Mouse (Mus musculus): ENCODE data around the gene Vmn1r3. TPM values are rescaled to one million over a fixed set of nuclear protein-coding genes. Genes with fewer than 3 reads are reported as not detected.
"Not testable (repeated sequence)": the region's sequence is repeated elsewhere in the genome, so short reads cannot be mapped to it uniquely, and the experiment has no call there.

Vmn1r3 gene
- polyA plus RNA-seq, 1 experiment from 2014 or later: not detected

GRCm38 (mm10) chr4:3165046-3165445, 20.1 kb downstream of the Vmn1r3 start:
- Histone ChIP-seq H3K27me3 (replicated peaks; ENCODE audit: control insufficient read depth, insufficient read depth, low read length) (no peaks in the 10 kb centered on the region), H3K4me3 (ENCODE audit: low read depth, low read length) (no peak overlapping the region), H3K27ac (ENCODE audit: low read depth, low read length) (no peak overlapping the region), H3K4me2 (ENCODE audit: low read length) (no peak overlapping the region), H3K9me3 (replicated peaks; ENCODE audit: control insufficient read depth, low read length) (peaks cover 15% of the 10 kb centered on the region), H3K9ac (ENCODE audit: low read length) (no peak overlapping the region), H3K36me3 (ENCODE audit: control insufficient read depth, insufficient read depth, low read length) (no peaks in the 10 kb centered on the region), H3K4me1 (ENCODE audit: control insufficient read depth, insufficient read depth, low read length) (no peaks in the 10 kb centered on the region)
- WGBS: 93% methylated on average over 4 of the region's 4 CpGs
- ATAC-seq (no peak), DNase-seq (ENCODE audit: low spot score) (peak; percentile 3)

- not testable (repeated sequence) for H3K4me1 ChIP-seq (ENCODE audit: control insufficient read depth, insufficient read depth, low read length); H3K27me3 ChIP-seq (replicated peaks; ENCODE audit: control insufficient read depth, insufficient read depth, low read length); H3K36me3 ChIP-seq (ENCODE audit: control insufficient read depth, insufficient read depth, low read length); H3K27ac ChIP-seq (ENCODE audit: low read depth, low read length); H3K4me3 ChIP-seq (ENCODE audit: low read depth, low read length); H3K4me2 ChIP-seq (ENCODE audit: low read length); ATAC-seq; H3K9ac ChIP-seq (ENCODE audit: low read length); DNase-seq (ENCODE audit: low spot score)
- H3K9me3 ChIP-seq (replicated peaks; ENCODE audit: control insufficient read depth, low read length): peaks cover 15% of the 10 kb centered on the region
Observed at GRCm38 (mm10) chr4:3164429-3164828, 20.7 kb downstream of the Vmn1r3 start.

DNA sequence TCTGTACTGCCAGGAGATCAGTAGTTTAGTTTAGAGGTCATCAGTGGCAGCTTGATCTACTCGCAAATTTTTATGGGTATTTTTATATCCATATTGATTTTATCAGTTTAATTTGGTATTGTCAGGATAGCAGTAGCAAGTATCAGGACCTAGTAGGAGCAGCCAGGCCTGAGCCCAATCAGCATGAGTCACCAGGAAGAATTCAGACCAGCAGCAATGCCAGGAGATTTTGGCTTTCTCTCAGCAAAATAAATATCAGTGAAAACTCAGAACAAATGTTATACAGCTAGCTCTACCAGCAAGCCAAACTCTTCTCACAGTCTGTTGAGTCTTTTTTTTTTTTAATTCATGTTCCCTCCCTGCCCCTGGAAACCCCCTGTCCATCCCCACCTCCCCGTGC, 31.8 kb downstream of the Vmn1r3 start:
- not testable (repeated sequence) for H3K27ac ChIP-seq (ENCODE audit: low read depth, low read length); H3K4me1 ChIP-seq (ENCODE audit: control insufficient read depth, insufficient read depth, low read length); H3K9me3 ChIP-seq (replicated peaks; ENCODE audit: control insufficient read depth, low read length); H3K4me2 ChIP-seq (ENCODE audit: low read length); H3K9ac ChIP-seq (ENCODE audit: low read length); H3K27me3 ChIP-seq (replicated peaks; ENCODE audit: control insufficient read depth, insufficient read depth, low read length); H3K4me3 ChIP-seq (ENCODE audit: low read depth, low read length); DNase-seq (ENCODE audit: low spot score); H3K36me3 ChIP-seq (ENCODE audit: control insufficient read depth, insufficient read depth, low read length); ATAC-seq
- 79% methylated on average over 2 of the region's 2 CpGs for WGBS

- H3K27ac ChIP-seq (ENCODE audit: low read depth, low read length); H3K4me2 ChIP-seq (ENCODE audit: low read length); ATAC-seq; H3K4me1 ChIP-seq (ENCODE audit: control insufficient read depth, insufficient read depth, low read length); H3K36me3 ChIP-seq (ENCODE audit: control insufficient read depth, insufficient read depth, low read length); H3K4me3 ChIP-seq (ENCODE audit: low read depth, low read length); DNase-seq (ENCODE audit: low spot score); H3K9ac ChIP-seq (ENCODE audit: low read length); H3K27me3 ChIP-seq (replicated peaks; ENCODE audit: control insufficient read depth, insufficient read depth, low read length); H3K9me3 ChIP-seq (replicated peaks; ENCODE audit: control insufficient read depth, low read length): not testable (repeated sequence)
- WGBS: no CpG with 5 or more reads among the region's 3 CpGs
Observed at GRCm38 (mm10) chr4:3147926-3148325, 37.2 kb downstream of the Vmn1r3 start.

Other genes starting within 250 kb of the Vmn1r3 start
- gene Vmn1r2, start 18.0 kb downstream of the Vmn1r3 start, polyA plus RNA-seq (2014; fragmentation: Nextera tagmentation; extraction: Ambion mirVana): not detected in 2 replicates